Mouse (Mus musculus): ENCODE data around the gene Vmn2r117. TPM values are rescaled to one million over a fixed set of nuclear protein-coding genes. Genes with fewer than 3 reads are reported as not detected.
"Not testable (repeated sequence)": the region's sequence is repeated elsewhere in the genome, so short reads cannot be mapped to it uniquely, and the experiment has no call there.

Gene Vmn2r117
- total RNA-seq (2021) (not detected), polyA plus RNA-seq (2012; rRNA removed) (not detected in 2 replicates)
- long read RNA-seq: 0 reads

DNA sequence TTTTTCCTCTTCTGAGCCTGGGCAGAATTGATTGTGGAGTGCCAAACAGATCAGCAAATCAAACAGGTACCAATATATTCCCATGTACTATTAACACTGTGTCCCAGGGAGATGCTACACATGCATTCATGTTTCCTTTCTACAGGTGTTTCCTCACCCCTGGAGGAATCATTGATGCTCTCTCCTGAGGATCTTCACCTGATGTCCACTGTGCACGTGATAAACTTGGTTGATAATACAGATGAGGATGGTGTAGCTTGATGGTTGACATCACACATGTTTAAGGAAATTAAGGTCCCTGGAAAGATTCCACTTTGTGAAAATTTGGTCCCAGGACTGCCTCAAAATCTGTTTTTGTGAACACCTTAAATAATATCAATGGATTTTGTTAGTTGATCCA, at the start of gene Vmn2r117:
Vmn2r117 (minus strand) TSS at position 101 of the 400 bp plus-strand sequence.
- not testable (repeated sequence) for DNase-seq

DNA sequence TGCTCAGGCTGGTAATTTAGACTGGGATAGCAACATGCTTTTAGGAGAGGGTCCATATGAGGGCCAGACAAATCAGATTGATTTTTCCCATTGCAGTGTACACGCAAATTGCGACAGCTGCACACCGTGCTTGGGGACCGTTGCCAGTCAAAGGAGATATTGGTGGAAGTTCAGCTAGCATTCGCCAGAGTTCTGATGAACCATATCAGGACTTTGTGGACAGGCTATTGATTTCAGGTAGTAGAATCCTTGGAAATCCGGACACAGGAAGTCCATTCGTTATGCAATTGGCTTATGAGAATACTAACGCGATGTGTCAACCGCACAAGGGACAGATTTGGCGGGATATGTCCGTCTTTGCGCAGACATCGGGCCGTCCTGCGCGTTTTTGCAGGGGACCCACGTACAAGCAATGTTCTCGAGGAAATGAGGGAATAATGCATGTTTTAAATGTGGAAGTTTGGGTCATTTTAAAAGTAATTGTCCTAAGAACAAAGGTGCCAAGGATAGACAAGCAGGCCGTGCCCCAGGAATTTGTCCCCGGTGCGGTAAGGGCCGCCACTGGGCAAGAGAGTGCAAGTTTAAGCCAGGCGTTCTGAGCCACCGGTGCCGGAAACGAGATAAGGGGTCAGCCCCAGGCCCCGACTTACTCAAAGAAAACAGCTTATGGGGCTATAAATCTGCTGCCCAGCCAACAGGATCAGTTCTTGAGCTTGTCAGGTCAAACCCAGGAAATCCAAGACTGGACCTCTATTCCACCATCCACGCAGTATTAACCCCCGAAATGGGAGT, 43.6 kb upstream of the Vmn2r117 start:
- DNase-seq: not testable (repeated sequence)

DNA sequence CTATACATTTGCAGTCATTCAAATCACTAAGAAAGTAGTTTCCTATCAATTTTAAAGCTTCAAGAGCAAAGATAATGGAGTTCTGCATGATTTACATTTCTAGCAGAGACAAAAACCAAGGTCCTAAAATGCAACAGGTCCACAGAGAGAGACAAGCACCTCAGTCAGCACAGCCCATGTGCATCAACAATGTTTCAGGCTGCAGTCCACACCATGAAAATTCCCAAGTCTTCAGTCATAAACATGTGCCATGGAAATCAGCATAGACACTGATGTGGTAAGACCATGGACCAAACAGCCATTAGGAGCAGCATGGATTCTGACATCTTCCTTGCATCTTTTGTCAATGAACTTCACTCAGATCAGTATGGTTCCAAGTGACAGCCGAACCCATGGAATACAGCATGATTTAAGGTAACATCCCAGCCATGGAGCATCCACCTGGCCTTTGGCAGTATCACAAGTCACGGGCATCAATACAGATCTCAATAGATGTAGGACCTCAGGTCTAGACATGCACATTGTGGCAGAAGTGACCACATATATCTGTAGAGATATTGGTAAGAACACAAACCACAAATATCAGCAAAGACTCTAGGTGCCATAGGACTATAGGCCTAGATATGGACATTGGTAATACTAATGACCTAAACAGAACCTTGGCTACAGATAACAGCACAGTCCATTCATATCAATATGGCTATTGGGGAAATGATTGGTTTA, 39.4 kb upstream of the Vmn2r117 start:
- no peak for DNase-seq

DNA sequence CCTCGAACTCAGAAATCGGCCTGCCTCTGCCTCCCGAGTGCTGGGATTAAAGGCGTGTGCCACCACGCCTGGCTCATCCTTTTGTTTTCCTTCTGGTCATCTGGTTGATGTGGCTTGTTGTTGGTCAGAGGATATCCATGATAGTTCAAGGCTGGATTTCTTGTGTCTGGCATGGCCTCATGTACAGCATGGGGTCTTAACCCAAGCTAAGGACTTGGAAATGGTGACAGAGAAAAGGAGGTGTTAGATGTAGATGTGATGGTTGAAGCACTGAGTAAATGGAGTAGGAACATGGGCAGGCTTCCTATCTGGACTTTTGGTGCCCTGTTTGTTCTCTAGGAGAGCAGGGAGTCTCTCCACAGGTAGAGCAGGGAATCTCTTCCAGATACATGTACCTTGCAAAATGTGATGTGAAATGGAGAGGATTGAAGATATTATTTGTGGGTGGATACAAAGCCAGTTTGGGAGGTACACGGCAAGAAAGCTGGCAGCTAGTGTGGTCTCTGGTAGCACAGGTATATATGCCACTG, 46.3 kb downstream of the Vmn2r117 start:
- DNase-seq: no peak

Other genes starting within 250 kb of the Vmn2r117 start
- not detected for gene Vmn2r114, start 167.2 kb downstream of the Vmn2r117 start, total RNA-seq (2021)
- not detected in 2 replicates for gene Vmn2r114, start 167.2 kb downstream of the Vmn2r117 start, polyA plus RNA-seq (2012; rRNA removed)
- gene Vmn2r115, start 136.0 kb downstream of the Vmn2r117 start, total RNA-seq (2021): not detected
- gene Vmn2r115, start 136.0 kb downstream of the Vmn2r117 start, polyA plus RNA-seq (2012; rRNA removed): not detected in 2 replicates
- not detected for gene Vmn2r116, start 95.1 kb downstream of the Vmn2r117 start, total RNA-seq (2021)
- gene Vmn2r116, start 95.1 kb downstream of the Vmn2r117 start, polyA plus RNA-seq (2012; rRNA removed): not detected in 2 replicates
- 10 to 100 TPM; 11.0 to 11.6 TPM for gene Zfp213, start 84.5 kb upstream of the Vmn2r117 start, total RNA-seq (2021)
- 25.5 and 28.1 TPM in 2 replicates for gene Zfp213, start 84.5 kb upstream of the Vmn2r117 start, polyA plus RNA-seq (2012; rRNA removed)
- 10 to 100 TPM in 1 of 2 experiments, 1 to 10 TPM in 1; 6.6 to 12.4 TPM for gene Zfp13, start 119.8 kb upstream of the Vmn2r117 start, total RNA-seq (2021)
- 25.1 and 25.4 TPM in 2 replicates for gene Zfp13, start 119.8 kb upstream of the Vmn2r117 start, polyA plus RNA-seq (2012; rRNA removed)
- not detected for gene Zscan10, start 121.2 kb upstream of the Vmn2r117 start, total RNA-seq (2021)
- gene Zscan10, start 121.2 kb upstream of the Vmn2r117 start, polyA plus RNA-seq (2012; rRNA removed): 0.04 TPM in 1 of 2 replicates, not detected in the other
- gene Mmp25, start 165.6 kb upstream of the Vmn2r117 start, total RNA-seq (2021): under 1 TPM in 1 of 2 experiments, not detected in 1; 0.10 TPM
- 0.13 and 0.42 TPM in 2 replicates for gene Mmp25, start 165.6 kb upstream of the Vmn2r117 start, polyA plus RNA-seq (2012; rRNA removed)
- not detected for gene Bicdl2, start 180.8 kb upstream of the Vmn2r117 start, total RNA-seq (2021)
- not detected in 2 replicates for gene Bicdl2, start 180.8 kb upstream of the Vmn2r117 start, polyA plus RNA-seq (2012; rRNA removed)
- 100 to 1,000 TPM; 170 to 228 TPM for gene Hcfc1r1, start 193.9 kb upstream of the Vmn2r117 start, total RNA-seq (2021)
- gene Hcfc1r1, start 193.9 kb upstream of the Vmn2r117 start, polyA plus RNA-seq (2012; rRNA removed): 747 and 838 TPM in 2 replicates
- gene Thoc6, start 194.2 kb upstream of the Vmn2r117 start, total RNA-seq (2021): 10 to 100 TPM; 19.5 to 36.7 TPM
- 28.1 and 30.6 TPM in 2 replicates for gene Thoc6, start 194.2 kb upstream of the Vmn2r117 start, polyA plus RNA-seq (2012; rRNA removed)
- gene Tnfrsf12a, start 197.8 kb upstream of the Vmn2r117 start, total RNA-seq (2021): 100 to 1,000 TPM; 147 to 270 TPM
- 83.4 and 96.8 TPM in 2 replicates for gene Tnfrsf12a, start 197.8 kb upstream of the Vmn2r117 start, polyA plus RNA-seq (2012; rRNA removed)
- gene Cldn6, start 199.6 kb upstream of the Vmn2r117 start, total RNA-seq (2021): not detected
- not detected in 2 replicates for gene Cldn6, start 199.6 kb upstream of the Vmn2r117 start, polyA plus RNA-seq (2012; rRNA removed)
- gene Cldn9, start 204.3 kb upstream of the Vmn2r117 start, total RNA-seq (2021): under 1 TPM in 1 of 2 experiments, not detected in 1; 0.21 TPM
- 0.09 and 0.13 TPM in 2 replicates for gene Cldn9, start 204.3 kb upstream of the Vmn2r117 start, polyA plus RNA-seq (2012; rRNA removed)
- 10 to 100 TPM in 1 of 2 experiments, 1 to 10 TPM in 1; 2.5 to 18.2 TPM for gene 1520401A03Rik, start 243.1 kb upstream of the Vmn2r117 start, total RNA-seq (2021)
- gene 1520401A03Rik, start 243.1 kb upstream of the Vmn2r117 start, polyA plus RNA-seq (2012; rRNA removed): 1.8 and 2.4 TPM in 2 replicates
- gene Pkmyt1, start 246.6 kb upstream of the Vmn2r117 start, total RNA-seq (2021): 1 to 10 TPM; 2.8 to 2.9 TPM
- 21.8 and 23.1 TPM in 2 replicates for gene Pkmyt1, start 246.6 kb upstream of the Vmn2r117 start, polyA plus RNA-seq (2012; rRNA removed)

Measured in adrenal gland, adult 2 months (tissue).